Mouse (Mus musculus): ENCODE measurements around the gene Mapk8. TPM values are rescaled to one million over a fixed set of nuclear protein-coding genes. Genes with fewer than 3 reads are reported as not detected.
"Not testable (repeated sequence)": the region's sequence is repeated elsewhere in the genome, so short reads cannot be mapped to it uniquely, and the experiment has no call there.

The Mapk8 gene
- total RNA-seq, 1 experiment, result 19.6 TPM

- Histone ChIP-seq H3K36me3 (ENCODE audit: control insufficient read depth, insufficient read depth, low read length, poor library complexity, severe bottlenecking) (no peaks in the 10 kb centered on the region), H3K9ac (ENCODE audit: insufficient read depth, low read depth, low read length, poor library complexity, severe bottlenecking) (peak overlapping the region; percentile 93), H3K4me1 (ENCODE audit: control insufficient read depth in 2 of 2, insufficient read depth in 2 of 2, low read length in 2 of 2, poor library complexity in 1 of 2) (peaks cover 2% of the 10 kb centered on the region in 2 experiments; a peak in 2 of 4 replicates), H3K27ac (ENCODE audit: insufficient read depth, low read depth, low read length, poor library complexity, severe bottlenecking) (0 out of 2 replicates have a peak overlapping the region, but pooled peaks have one; percentile 42), H3K9me3 (ENCODE audit: control insufficient read depth, insufficient read depth, low read depth, low read length) (no peaks in the 10 kb centered on the region), H3K4me3 (ENCODE audit: insufficient read depth in 1 of 2, low read depth in 1 of 2, low read length in 2 of 2, poor library complexity in 1 of 2, severe bottlenecking in 1 of 2) (peak overlapping the region; percentile 90 to 96)
- DNase-seq (ENCODE audit: low read depth, low spot score), result no peak
- in situ Hi-C loops (cut with MboI; ENCODE audit: low sequenced_read_pairs in 2 of 2, unreplicated experiment in 2 of 2), result no loop called here
- TF ChIP-seq HCFC1 (IDR thresholded peaks at IDR 0.05; ENCODE audit: borderline replicate concordance, insufficient read depth, low read length) (no peak), ZNF384 (IDR thresholded peaks at IDR 0.05; ENCODE audit: low read depth, low read length) (no peak), ZC3H11A (IDR thresholded peaks at IDR 0.05; ENCODE audit: borderline replicate concordance, low read depth, low read length) (no peak), CHD2 (IDR thresholded peaks at IDR 0.05; ENCODE audit: low read depth, low read length) (no peak), MAFK (IDR thresholded peaks at IDR 0.05; ENCODE audit: insufficient read depth, low read depth, low read length) (no peak)
Measured at GRCm38 (mm10) chr14:33446561-33447023, 366 bp downstream of the Mapk8 start.

GRCm38 (mm10) chr14:33445962-33446361 lies 996 bp downstream of the Mapk8 start:
- no peaks in the 10 kb centered on the region for H3K36me3 ChIP-seq (ENCODE audit: control insufficient read depth, insufficient read depth, low read length, poor library complexity, severe bottlenecking)
- H3K9me3 ChIP-seq (ENCODE audit: control insufficient read depth, insufficient read depth, low read depth, low read length), result no peaks in the 10 kb centered on the region
- no peak overlapping the region for H3K27ac ChIP-seq (ENCODE audit: insufficient read depth, low read depth, low read length, poor library complexity, severe bottlenecking)
- no peak for DNase-seq (ENCODE audit: low read depth, low spot score)
- in situ Hi-C loops (cut with MboI; ENCODE audit: low sequenced_read_pairs in 2 of 2, unreplicated experiment in 2 of 2), result no loop called here
- peaks cover 2% of the 10 kb centered on the region in 2 experiments; a peak in 2 of 4 replicates for H3K4me1 ChIP-seq (ENCODE audit: control insufficient read depth in 2 of 2, insufficient read depth in 2 of 2, low read length in 2 of 2, poor library complexity in 1 of 2)
- peak overlapping the region; percentile 90 to 96 for H3K4me3 ChIP-seq (ENCODE audit: insufficient read depth in 1 of 2, low read depth in 1 of 2, low read length in 2 of 2, poor library complexity in 1 of 2, severe bottlenecking in 1 of 2)
- TF ChIP-seq MAFK (IDR thresholded peaks at IDR 0.05; ENCODE audit: insufficient read depth, low read depth, low read length) (no peak), HCFC1 (IDR thresholded peaks at IDR 0.05; ENCODE audit: borderline replicate concordance, insufficient read depth, low read length) (no peak), ZNF384 (IDR thresholded peaks at IDR 0.05; ENCODE audit: low read depth, low read length) (no peak), ZC3H11A (IDR thresholded peaks at IDR 0.05; ENCODE audit: borderline replicate concordance, low read depth, low read length) (no peak), CHD2 (IDR thresholded peaks at IDR 0.05; ENCODE audit: low read depth, low read length) (no peak)
- no peak overlapping the region; the same call in 1 of the 2 replicates for H3K9ac ChIP-seq (ENCODE audit: insufficient read depth, low read depth, low read length, poor library complexity, severe bottlenecking)

- Histone ChIP-seq H3K4me3 (ENCODE audit: insufficient read depth in 1 of 2, low read depth in 1 of 2, low read length in 2 of 2, poor library complexity in 1 of 2, severe bottlenecking in 1 of 2) (no peak overlapping the region), H3K9me3 (ENCODE audit: control insufficient read depth, insufficient read depth, low read depth, low read length) (no peaks in the 10 kb centered on the region), H3K36me3 (ENCODE audit: control insufficient read depth, insufficient read depth, low read length, poor library complexity, severe bottlenecking) (no peaks in the 10 kb centered on the region), H3K4me1 (ENCODE audit: control insufficient read depth in 2 of 2, insufficient read depth in 2 of 2, low read length in 2 of 2, poor library complexity in 1 of 2) (peaks cover 1 to 2% of the 10 kb centered on the region in 2 experiments; a peak in 2 of 4 replicates), H3K9ac (ENCODE audit: insufficient read depth, low read depth, low read length, poor library complexity, severe bottlenecking) (no peak overlapping the region), H3K27ac (ENCODE audit: insufficient read depth, low read depth, low read length, poor library complexity, severe bottlenecking) (no peak overlapping the region)
- TF ChIP-seq ZC3H11A (IDR thresholded peaks at IDR 0.05; ENCODE audit: borderline replicate concordance, low read depth, low read length), result no peak
- no peak for TF ChIP-seq CHD2 (IDR thresholded peaks at IDR 0.05; ENCODE audit: low read depth, low read length)
- TF ChIP-seq ZNF384 (IDR thresholded peaks at IDR 0.05; ENCODE audit: low read depth, low read length), result no peak
- no peak for TF ChIP-seq HCFC1 (IDR thresholded peaks at IDR 0.05; ENCODE audit: borderline replicate concordance, insufficient read depth, low read length)
- in situ Hi-C loops (cut with MboI; ENCODE audit: low sequenced_read_pairs in 2 of 2, unreplicated experiment in 2 of 2), result no loop called here
- no peak for DNase-seq (ENCODE audit: low read depth, low spot score)
Measured at GRCm38 (mm10) chr14:33443780-33444179, 3.2 kb downstream of the Mapk8 start.

GRCm38 (mm10) chr14:33432485-33432884 lies 14.5 kb downstream of the Mapk8 start:
- H3K9me3 ChIP-seq (ENCODE audit: control insufficient read depth, insufficient read depth, low read depth, low read length); H3K9ac ChIP-seq (ENCODE audit: insufficient read depth, low read depth, low read length, poor library complexity, severe bottlenecking): not testable (repeated sequence)

GRCm38 (mm10) chr14:33424124-33424523 lies 22.8 kb downstream of the Mapk8 start:
- Histone ChIP-seq H3K4me1 (ENCODE audit: control insufficient read depth in 2 of 2, insufficient read depth in 2 of 2, low read length in 2 of 2, poor library complexity in 1 of 2) (no peaks in the 10 kb centered on the region), H3K9ac (ENCODE audit: insufficient read depth, low read depth, low read length, poor library complexity, severe bottlenecking) (no peak overlapping the region), H3K27ac (ENCODE audit: insufficient read depth, low read depth, low read length, poor library complexity, severe bottlenecking) (no peak overlapping the region), H3K36me3 (ENCODE audit: control insufficient read depth, insufficient read depth, low read length, poor library complexity, severe bottlenecking) (no peaks in the 10 kb centered on the region), H3K9me3 (ENCODE audit: control insufficient read depth, insufficient read depth, low read depth, low read length) (no peaks in the 10 kb centered on the region), H3K4me3 (ENCODE audit: insufficient read depth in 1 of 2, low read depth in 1 of 2, low read length in 2 of 2, poor library complexity in 1 of 2, severe bottlenecking in 1 of 2) (no peak overlapping the region)
- in situ Hi-C loops (cut with MboI; ENCODE audit: low sequenced_read_pairs in 2 of 2, unreplicated experiment in 2 of 2), result no loop called here
- no peak for DNase-seq (ENCODE audit: low read depth, low spot score)
- TF ChIP-seq CHD2 (IDR thresholded peaks at IDR 0.05; ENCODE audit: low read depth, low read length) (no peak), ZC3H11A (IDR thresholded peaks at IDR 0.05; ENCODE audit: borderline replicate concordance, low read depth, low read length) (no peak), MAFK (IDR thresholded peaks at IDR 0.05; ENCODE audit: insufficient read depth, low read depth, low read length) (peak; percentile 53; the same call in 1 of the 2 replicates)

More at GRCm38 (mm10) chr14:33432485-33432884, 14.5 kb downstream of the Mapk8 start:
- DNase-seq (ENCODE audit: low read depth, low spot score); H3K4me1 ChIP-seq (ENCODE audit: control insufficient read depth in 2 of 2, insufficient read depth in 2 of 2, low read length in 2 of 2, poor library complexity in 1 of 2); H3K27ac ChIP-seq (ENCODE audit: insufficient read depth, low read depth, low read length, poor library complexity, severe bottlenecking); in situ Hi-C loops (cut with MboI; ENCODE audit: low sequenced_read_pairs in 2 of 2, unreplicated experiment in 2 of 2); H3K36me3 ChIP-seq (ENCODE audit: control insufficient read depth, insufficient read depth, low read length, poor library complexity, severe bottlenecking); H3K4me3 ChIP-seq (ENCODE audit: insufficient read depth in 1 of 2, low read depth in 1 of 2, low read length in 2 of 2, poor library complexity in 1 of 2, severe bottlenecking in 1 of 2): not testable (repeated sequence)
